Mouse (Mus musculus) embryonic facial prominence, embryonic 11.5 days (tissue): ENCODE data around the gene Sv2c. TPM values are rescaled to one million over a fixed set of nuclear protein-coding genes. Genes with fewer than 3 reads are reported as not detected.
A peak's percentile ranks its signal among the peaks of the same experiment; 100 is the strongest.

ENCODE experiments used
- ATAC-seq: fragments of 200-750 bp; cut with Nextera tagmentation; replicated peaks from 2 replicates; pipeline ENCODE4 v1.8.0; 2017; ENCODE audit warnings: low read depth; ENCODE audit not compliant: insufficient number of reproducible peaks, low FRiP score, low TSS enrichment
- DNase-seq: peaks from one replicate; pipeline ENCODE4 v3.0.0-alpha.2; 2015; ENCODE audit warnings: low spot score
- H3K27ac ChIP-seq: fragments of 300-500 bp; sonication (generic); replicated peaks from 2 replicates; pipeline ENCODE4 v1.5.1; 2014; ENCODE audit warnings: mild to moderate bottlenecking, low read depth, low read length, control low read depth
- H3K27me3 ChIP-seq: fragments of 300-500 bp; sonication (generic); 2 replicates; pipeline ENCODE4 v1.6.1; 2014; ENCODE audit warnings: mild to moderate bottlenecking, low read length, moderate library complexity, mixed read lengths; ENCODE audit not compliant: control insufficient read depth, insufficient read depth
- H3K36me3 ChIP-seq: fragments of 300-500 bp; sonication (generic); replicated peaks from 2 replicates; pipeline ENCODE4 v1.6.1; 2014; ENCODE audit warnings: low read depth, mild to moderate bottlenecking, low read length, moderate library complexity, mixed read lengths; ENCODE audit not compliant: control insufficient read depth, insufficient read depth
- H3K4me1 ChIP-seq: fragments of 300-500 bp; sonication (generic); 2 replicates; pipeline ENCODE4 v1.6.1; 2014; ENCODE audit warnings: low read length, mixed read lengths; ENCODE audit not compliant: control insufficient read depth, insufficient read depth
- H3K4me2 ChIP-seq: fragments of 300-500 bp; sonication (generic); 2 replicates; pipeline ENCODE4 v1.6.1; 2014; ENCODE audit warnings: low read depth, mild to moderate bottlenecking, control low read depth, low read length, moderate library complexity
- H3K4me3 ChIP-seq: fragments of 300-500 bp; sonication (generic); 2 replicates; pipeline ENCODE4 v1.5.1; 2014; ENCODE audit warnings: low read depth, low read length, control low read depth
- H3K9ac ChIP-seq: fragments of 300-500 bp; sonication (generic); replicated peaks from 2 replicates; pipeline ENCODE4 v1.6.1; 2014; ENCODE audit warnings: mild to moderate bottlenecking, control low read depth, low read length
- H3K9me3 ChIP-seq: fragments of 300-500 bp; sonication (generic); replicated peaks from 2 replicates; pipeline ENCODE4 v1.6.1; 2016; ENCODE audit warnings: mild to moderate bottlenecking, low read length, inconsistent platforms, mixed read lengths; ENCODE audit not compliant: control insufficient read depth
- WGBS: fragments of 180-500 bp; shearing (Covaris S2); extraction: QIAGEN DNeasy Blood & Tissue Kit; methylation state at CpG from one replicate; pipeline ENCODE4 v1.1.7; 2014; 5-methylcytosine and 5-hydroxymethylcytosine counted together
- polyA plus RNA-seq: library from polyadenylated mRNA; unstranded; fragments of >200 nt; fragmentation: Nextera tagmentation; extraction: Ambion mirVana; gene quantifications from 2 replicates; pipeline ENCODE4 v1.2.1, GENCODE M21; 2014

Gene Sv2c
- 1.7 and 1.9 TPM in 2 replicates for polyA plus RNA-seq

GRCm38 (mm10) chr13:96132401-96132816 lies at the start of gene Sv2c:
Gene Sv2c, minus strand, starts transcription at chr13:96132577.
- Histone ChIP-seq H3K36me3 (no peaks in the 10 kb centered on the region), H3K27me3 (peaks cover 41% of the 10 kb centered on the region), H3K9me3 (no peaks in the 10 kb centered on the region), H3K4me3 (peak within 1 kb of the TSS; percentile 45), H3K4me2 (peak within 1 kb of the TSS; percentile 96), H3K4me1 (no peaks in the 10 kb centered on the region; the same call in 1 of the 2 replicates), H3K9ac (peak within 1 kb of the TSS; percentile 47), H3K27ac (no peak within 1 kb of the TSS)
- DNase-seq = peak; percentile 81
- ATAC-seq = peak; percentile 83
- whole genome bisulfite sequencing = 1% methylated on average over 33 of the region's 44 CpGs

DNA sequence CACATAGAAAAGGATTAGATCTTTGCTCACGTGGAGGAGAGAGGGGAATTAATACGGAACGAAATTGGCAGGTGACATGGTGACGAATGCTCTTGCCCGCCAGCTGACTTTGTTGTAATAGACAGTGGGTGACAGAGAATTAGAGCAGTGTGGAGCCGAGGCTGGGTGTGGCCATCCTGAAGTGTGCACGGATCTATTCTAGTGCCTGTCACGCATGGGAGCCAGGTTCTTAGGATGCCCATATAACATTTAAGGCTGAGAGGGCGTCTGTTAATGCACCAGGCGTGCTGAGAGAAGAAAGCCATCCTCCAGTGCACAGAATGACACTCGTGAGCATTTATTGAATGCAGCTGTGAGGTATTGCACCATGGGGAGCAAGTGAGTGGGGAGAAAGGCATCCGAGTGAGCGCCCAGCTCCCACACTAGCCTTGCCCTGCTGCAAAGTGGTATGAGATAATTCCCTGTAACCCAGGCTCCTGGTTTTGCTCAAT lies 48.3 kb upstream of the Sv2c start:
- H3K9ac ChIP-seq = no peak overlapping the region
- no peak overlapping the region for H3K27ac ChIP-seq
- no peaks in the 10 kb centered on the region for H3K27me3 ChIP-seq
- no peak for ATAC-seq
- H3K36me3 ChIP-seq = no peaks in the 10 kb centered on the region
- H3K9me3 ChIP-seq = no peaks in the 10 kb centered on the region
- no peak overlapping the region for H3K4me3 ChIP-seq
- no peak overlapping the region for H3K4me2 ChIP-seq
- H3K4me1 ChIP-seq = no peaks in the 10 kb centered on the region
- peak; percentile 12 for DNase-seq
- 80% methylated on average over 13 of the region's 13 CpGs for WGBS

- H3K4me2 ChIP-seq = no peak overlapping the region
- H3K36me3 ChIP-seq = no peaks in the 10 kb centered on the region
- no peaks in the 10 kb centered on the region for H3K27me3 ChIP-seq
- H3K9me3 ChIP-seq = no peaks in the 10 kb centered on the region
- no peak for DNase-seq
- no peak for ATAC-seq
- H3K9ac ChIP-seq = no peak overlapping the region
- H3K4me1 ChIP-seq = no peaks in the 10 kb centered on the region
- no peak overlapping the region for H3K4me3 ChIP-seq
- 76% methylated on average over 8 of the region's 8 CpGs for WGBS
- H3K27ac ChIP-seq = no peak overlapping the region
These were observed 43.3 kb upstream of the Sv2c start for GRCm38 (mm10) chr13:96175591-96176212.

DNA sequence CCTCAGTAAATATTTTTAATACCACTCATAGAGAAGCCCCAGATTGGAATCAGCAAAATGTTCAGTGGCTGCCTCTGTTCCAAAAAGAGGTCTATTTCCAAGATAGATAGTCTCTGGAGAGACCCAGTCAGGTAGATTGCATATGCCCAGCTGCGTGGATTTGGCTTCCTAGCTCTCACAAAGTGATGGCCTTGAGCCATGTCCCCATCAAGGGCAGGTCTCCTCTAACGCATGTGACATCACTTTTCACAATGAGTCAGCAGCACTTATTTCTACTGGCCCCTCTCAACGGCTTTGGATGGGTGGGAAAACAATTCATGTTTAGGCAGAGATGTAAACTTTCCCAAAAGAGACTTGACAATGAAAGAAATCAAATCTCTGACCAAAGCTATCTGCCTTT lies 41.3 kb upstream of the Sv2c start:
- Histone ChIP-seq H3K4me1 (no peaks in the 10 kb centered on the region), H3K36me3 (no peaks in the 10 kb centered on the region), H3K27me3 (no peaks in the 10 kb centered on the region), H3K4me2 (no peak overlapping the region), H3K27ac (no peak overlapping the region), H3K9ac (no peak overlapping the region), H3K9me3 (no peaks in the 10 kb centered on the region), H3K4me3 (no peak overlapping the region)
- DNase-seq (no peak), ATAC-seq (no peak)
- WGBS = 74% methylated on average over 3 of the region's 3 CpGs

- no peak overlapping the region for H3K4me2 ChIP-seq
- H3K9me3 ChIP-seq = no peaks in the 10 kb centered on the region
- H3K9ac ChIP-seq = no peak overlapping the region
- H3K4me1 ChIP-seq = no peaks in the 10 kb centered on the region
- no peaks in the 10 kb centered on the region for H3K27me3 ChIP-seq
- no peaks in the 10 kb centered on the region for H3K36me3 ChIP-seq
- WGBS = 88% methylated on average over 3 of the region's 3 CpGs
- no peak overlapping the region for H3K4me3 ChIP-seq
- DNase-seq (no peak), ATAC-seq (no peak)
- no peak overlapping the region for H3K27ac ChIP-seq
These were observed 39.9 kb upstream of the Sv2c start for GRCm38 (mm10) chr13:96172290-96172689.

- Histone ChIP-seq H3K27me3 (no peaks in the 10 kb centered on the region), H3K4me2 (no peak overlapping the region), H3K4me1 (no peaks in the 10 kb centered on the region), H3K9me3 (no peaks in the 10 kb centered on the region), H3K4me3 (no peak overlapping the region), H3K9ac (no peak overlapping the region), H3K27ac (no peak overlapping the region), H3K36me3 (no peaks in the 10 kb centered on the region)
- DNase-seq (no peak), ATAC-seq (no peak)
- WGBS = 70% methylated on average over 11 of the region's 11 CpGs
These were observed 36.8 kb upstream of the Sv2c start for GRCm38 (mm10) chr13:96168991-96169665.

- Histone ChIP-seq H3K36me3 (no peaks in the 10 kb centered on the region), H3K9ac (no peak overlapping the region), H3K9me3 (no peaks in the 10 kb centered on the region), H3K4me2 (no peak overlapping the region), H3K27me3 (no peaks in the 10 kb centered on the region), H3K4me3 (no peak overlapping the region), H3K27ac (no peak overlapping the region), H3K4me1 (no peaks in the 10 kb centered on the region)
- whole genome bisulfite sequencing = 82% methylated on average over 2 of the region's 2 CpGs
- ATAC-seq (no peak), DNase-seq (no peak)
These were observed 34.2 kb upstream of the Sv2c start for GRCm38 (mm10) chr13:96166593-96166992.
